Mouse (Mus musculus) E14TG2a.4 (cell line): ENCODE measurements at regions not wholly inside any gene's neighbourhood (a gene's known extent, or its start where the extent isn't known, plus 50 kb on each side); places are given as distances from the start of the nearest gene placed in this dataset.

Experiments
- CTCF ChIP-seq: conservative IDR thresholded peaks from 2 replicates; pipeline ENCODE4 v1.5.1; 2014; ENCODE audit warnings: low read length
- NANOG ChIP-seq: IDR thresholded peaks from 2 replicates; pipeline ENCODE4 v1.6.1; 2014; ENCODE audit warnings: borderline replicate concordance, low read length, mixed read lengths

- no peak for TF ChIP-seq CTCF
- TF ChIP-seq NANOG: no peak
Observed at GRCm38 (mm10) chr17:62393355-62394006, 487.6 kb downstream of the Efna5 start.
